Mouse (Mus musculus) embryonic facial prominence, embryonic 15.5 days (tissue): ENCODE data around the gene Sytl3. TPM values are rescaled to one million over a fixed set of nuclear protein-coding genes. Genes with fewer than 3 reads are reported as not detected.

Experiments
- ATAC-seq: fragments of 200-750 bp; cut with Nextera tagmentation; 2 replicates; pipeline ENCODE4 v1.8.0; 2017; ENCODE audit warnings: low read depth, moderate TSS enrichment; ENCODE audit not compliant: insufficient number of reproducible peaks, low FRiP score, low TSS enrichment
- H3K27ac ChIP-seq: fragments of 300-500 bp; sonication (generic); replicated peaks from 2 replicates; pipeline ENCODE4 v1.5.1; 2015; ENCODE audit warnings: mild to moderate bottlenecking, inconsistent platforms
- H3K27me3 ChIP-seq: fragments of 300-500 bp; sonication (generic); 2 replicates; pipeline ENCODE4 v1.6.1; 2015; ENCODE audit warnings: inconsistent platforms
- H3K36me3 ChIP-seq: fragments of 300-500 bp; sonication (generic); 2 replicates; pipeline ENCODE4 v1.6.1; 2015; ENCODE audit warnings: mild to moderate bottlenecking, inconsistent platforms
- H3K4me1 ChIP-seq: fragments of 300-500 bp; sonication (generic); 2 replicates; pipeline ENCODE4 v1.6.1; 2015; ENCODE audit warnings: inconsistent platforms
- H3K4me2 ChIP-seq: fragments of 300-500 bp; sonication (generic); replicated peaks from 2 replicates; pipeline ENCODE4 v1.6.1; 2015; ENCODE audit warnings: mild to moderate bottlenecking, inconsistent platforms
- H3K4me3 ChIP-seq: fragments of 300-500 bp; sonication (generic); replicated peaks from 2 replicates; pipeline ENCODE4 v1.5.1; 2015; ENCODE audit warnings: mild to moderate bottlenecking, inconsistent platforms
- H3K9ac ChIP-seq: fragments of 300-500 bp; sonication (generic); 2 replicates; pipeline ENCODE4 v1.6.1; 2015; ENCODE audit warnings: inconsistent platforms
- H3K9me3 ChIP-seq: fragments of 300-500 bp; sonication (generic); replicated peaks from 2 replicates; pipeline ENCODE4 v1.6.1; 2016; ENCODE audit warnings: inconsistent platforms
- WGBS: fragments of 180-500 bp; shearing (Covaris S2); methylation state at CpG from one replicate; pipeline ENCODE4 v1.1.7; 2015; 5-methylcytosine and 5-hydroxymethylcytosine counted together
- polyA plus RNA-seq: library from polyadenylated mRNA; unstranded; fragments of >200 nt; fragmentation: Nextera tagmentation; extraction: Ambion mirVana; gene quantifications from 2 replicates; pipeline ENCODE4 v1.2.1, GENCODE M21; 2015

Sytl3 gene
- polyA plus RNA-seq, 1 experiment from 2014 or later = 1.3 TPM

GRCm38 (mm10) chr17:6729244-6729742 is 70.4 kb downstream of the Sytl3 start:
- H3K36me3 ChIP-seq = no peaks in the 10 kb centered on the region

GRCm38 (mm10) chr17:6731132-6731531 is 72.2 kb downstream of the Sytl3 start:
- Histone ChIP-seq H3K4me1 (0 out of 2 replicates have a peak, but pooled peaks cover 3% of the 10 kb centered on the region), H3K4me3 (no peak overlapping the region), H3K27me3 (no peaks in the 10 kb centered on the region), H3K4me2 (no peak overlapping the region), H3K9ac (no peak overlapping the region), H3K9me3 (no peaks in the 10 kb centered on the region), H3K36me3 (no peaks in the 10 kb centered on the region), H3K27ac (no peak overlapping the region)
- 62% methylated on average over 8 of the region's 8 CpGs for WGBS
- ATAC-seq = no peak

More at GRCm38 (mm10) chr17:6729244-6729742, 70.4 kb downstream of the Sytl3 start:
- WGBS = 12% methylated on average over 6 of the region's 6 CpGs
- H3K4me1 ChIP-seq = 0 out of 2 replicates have a peak, but pooled peaks cover 3% of the 10 kb centered on the region
- 0 out of 2 replicates have a peak, but pooled peaks have one; percentile 11 for ATAC-seq
- H3K4me2 ChIP-seq = no peak overlapping the region
- no peak overlapping the region for H3K9ac ChIP-seq
- H3K27me3 ChIP-seq = no peaks in the 10 kb centered on the region
- H3K27ac ChIP-seq = no peak overlapping the region
- H3K4me3 ChIP-seq = no peak overlapping the region
- no peaks in the 10 kb centered on the region for H3K9me3 ChIP-seq

GRCm38 (mm10) chr17:6731634-6732033 is 72.7 kb downstream of the Sytl3 start:
- H3K9ac ChIP-seq = no peak overlapping the region
- ATAC-seq = no peak
- no peaks in the 10 kb centered on the region for H3K27me3 ChIP-seq
- 87% methylated on average over 12 of the region's 12 CpGs for WGBS
- H3K36me3 ChIP-seq = no peaks in the 10 kb centered on the region
- no peak overlapping the region for H3K27ac ChIP-seq
- no peak overlapping the region for H3K4me2 ChIP-seq
- H3K9me3 ChIP-seq = no peaks in the 10 kb centered on the region
- H3K4me1 ChIP-seq = peaks cover 8% of the 10 kb centered on the region; the same call in 1 of the 2 replicates
- H3K4me3 ChIP-seq = no peak overlapping the region

GRCm38 (mm10) chr17:6732665-6733064 is 73.8 kb downstream of the Sytl3 start:
- Histone ChIP-seq H3K4me1 (peaks cover 18% of the 10 kb centered on the region; the same call in 1 of the 2 replicates), H3K27ac (no peak overlapping the region), H3K36me3 (no peaks in the 10 kb centered on the region), H3K27me3 (no peaks in the 10 kb centered on the region), H3K9ac (no peak overlapping the region), H3K9me3 (no peaks in the 10 kb centered on the region), H3K4me3 (no peak overlapping the region), H3K4me2 (no peak overlapping the region)
- ATAC-seq = no peak
- WGBS = 86% methylated on average over 4 of the region's 4 CpGs

GRCm38 (mm10) chr17:6733322-6733875 is 74.5 kb downstream of the Sytl3 start:
- 87% methylated on average over 10 of the region's 10 CpGs for WGBS
- no peak for ATAC-seq
- no peak overlapping the region for H3K4me2 ChIP-seq
- no peak overlapping the region for H3K9ac ChIP-seq
- H3K9me3 ChIP-seq = no peaks in the 10 kb centered on the region
- H3K27ac ChIP-seq = no peak overlapping the region
- no peaks in the 10 kb centered on the region for H3K27me3 ChIP-seq
- H3K36me3 ChIP-seq = peaks cover 3% of the 10 kb centered on the region; the same call in 1 of the 2 replicates
- H3K4me1 ChIP-seq = peaks cover 19% of the 10 kb centered on the region; the same call in 1 of the 2 replicates
- H3K4me3 ChIP-seq = no peak overlapping the region

GRCm38 (mm10) chr17:6734746-6735441 is 76.0 kb downstream of the Sytl3 start:
- Histone ChIP-seq H3K4me1 (peaks cover 15% of the 10 kb centered on the region; the same call in 1 of the 2 replicates), H3K9me3 (no peaks in the 10 kb centered on the region), H3K36me3 (peaks cover 15% of the 10 kb centered on the region), H3K4me2 (no peak overlapping the region), H3K9ac (no peak overlapping the region), H3K4me3 (no peak overlapping the region), H3K27me3 (no peaks in the 10 kb centered on the region), H3K27ac (no peak overlapping the region)
- WGBS = 91% methylated on average over 12 of the region's 12 CpGs
- ATAC-seq = no peak

- H3K27me3 ChIP-seq = no peaks in the 10 kb centered on the region
- peaks cover 16% of the 10 kb centered on the region for H3K4me1 ChIP-seq
- peak overlapping the region; percentile 66; the same call in 1 of the 2 replicates for H3K27ac ChIP-seq
- H3K9me3 ChIP-seq = no peaks in the 10 kb centered on the region
- H3K36me3 ChIP-seq = peaks cover 15% of the 10 kb centered on the region
- H3K4me3 ChIP-seq = no peak overlapping the region
- H3K9ac ChIP-seq = no peak overlapping the region
- no peak overlapping the region for H3K4me2 ChIP-seq
- ATAC-seq = no peak; the same call in 1 of the 2 replicates
- 36% methylated on average over 15 of the region's 15 CpGs for WGBS
These were observed 77.7 kb downstream of the Sytl3 start for GRCm38 (mm10) chr17:6736306-6737272.

GRCm38 (mm10) chr17:6737273-6737997 is 78.5 kb downstream of the Sytl3 start:
- no peak overlapping the region for H3K27ac ChIP-seq
- peaks cover 15% of the 10 kb centered on the region for H3K36me3 ChIP-seq
- no peaks in the 10 kb centered on the region for H3K27me3 ChIP-seq
- H3K9ac ChIP-seq = no peak overlapping the region
- no peak for ATAC-seq
- peaks cover 25% of the 10 kb centered on the region for H3K4me1 ChIP-seq
- WGBS = 72% methylated on average over 12 of the region's 12 CpGs
- H3K4me3 ChIP-seq = no peak overlapping the region
- H3K9me3 ChIP-seq = no peaks in the 10 kb centered on the region
- no peak overlapping the region for H3K4me2 ChIP-seq

- no peaks in the 10 kb centered on the region for H3K27me3 ChIP-seq
- ATAC-seq = no peak
- H3K9me3 ChIP-seq = no peaks in the 10 kb centered on the region
- H3K27ac ChIP-seq = no peak overlapping the region
- no peak overlapping the region for H3K4me2 ChIP-seq
- H3K4me1 ChIP-seq = peaks cover 30% of the 10 kb centered on the region
- peaks cover 15% of the 10 kb centered on the region for H3K36me3 ChIP-seq
- WGBS = 75% methylated on average over 7 of the region's 7 CpGs
- no peak overlapping the region for H3K9ac ChIP-seq
- no peak overlapping the region for H3K4me3 ChIP-seq
These were observed 79.9 kb downstream of the Sytl3 start for GRCm38 (mm10) chr17:6738836-6739235.

GRCm38 (mm10) chr17:6739266-6739665 is 80.4 kb downstream of the Sytl3 start:
- Histone ChIP-seq H3K27me3 (no peaks in the 10 kb centered on the region), H3K4me3 (no peak overlapping the region), H3K9me3 (no peaks in the 10 kb centered on the region), H3K27ac (no peak overlapping the region), H3K4me1 (peaks cover 34% of the 10 kb centered on the region), H3K9ac (no peak overlapping the region), H3K36me3 (peaks cover 15% of the 10 kb centered on the region), H3K4me2 (no peak overlapping the region)
- 88% methylated on average over 13 of the region's 13 CpGs for WGBS
- ATAC-seq = no peak
